Mouse (Mus musculus) testis, adult 2 months (tissue): ENCODE measurements around the gene Tenm3. TPM values are rescaled to one million over a fixed set of nuclear protein-coding genes. Genes with fewer than 3 reads are reported as not detected.

Experiments used
- H3K27ac ChIP-seq: fragments of 200-500 bp; 2 replicates; pipeline ENCODE4 v1.5.1; 2012; ENCODE audit warnings: low read depth, low read length; ENCODE audit not compliant: control insufficient read depth, insufficient read depth
- H3K27me3 ChIP-seq: fragments of 200-500 bp; 2 replicates; pipeline ENCODE4 v1.6.1; 2012; ENCODE audit warnings: mild to moderate bottlenecking, low read length, moderate library complexity; ENCODE audit not compliant: control insufficient read depth, insufficient read depth
- H3K36me3 ChIP-seq: fragments of 200-500 bp; 2 replicates; pipeline ENCODE4 v1.6.1; 2012; ENCODE audit warnings: mild to moderate bottlenecking, low read length; ENCODE audit not compliant: control insufficient read depth, insufficient read depth
- H3K4me1 ChIP-seq: fragments of 200-500 bp; 2 replicates; pipeline ENCODE4 v1.6.1; 2012; ENCODE audit warnings: low read length; ENCODE audit not compliant: control insufficient read depth, insufficient read depth
- H3K4me3 ChIP-seq: fragments of 200-500 bp; 2 replicates; pipeline ENCODE4 v1.5.1; 2012; ENCODE audit warnings: low read depth, mild to moderate bottlenecking, low read length, moderate library complexity, mixed read lengths; ENCODE audit not compliant: control insufficient read depth
- CTCF ChIP-seq: fragments of 200-500 bp; IDR thresholded peaks from 2 replicates; pipeline ENCODE4 v1.5.1; 2012; ENCODE audit warnings: low read depth, mild to moderate bottlenecking, inconsistent platforms, low read length, moderate library complexity; ENCODE audit not compliant: control insufficient read depth, insufficient read depth, insufficient replicate concordance
- POLR2A ChIP-seq: fragments of 200-500 bp; IDR thresholded peaks from 2 replicates; pipeline ENCODE4 v1.6.1; 2012; ENCODE audit warnings: low read depth, mild to moderate bottlenecking, inconsistent platforms, low read length, moderate library complexity; ENCODE audit not compliant: control insufficient read depth
- polyA plus RNA-seq: library from polyadenylated mRNA; depleted of rRNA; stranded (reverse); fragments of >200 nt; gene quantifications from 2 replicates; pipeline ENCODE4 v1.2.3, GENCODE M21; 2012

The Tenm3 gene
- polyA plus RNA-seq, 1 experiment, result 4.2 TPM

- TF ChIP-seq POLR2A (no peak), CTCF (no peak)
- Histone ChIP-seq H3K27me3 (no peaks in the 10 kb centered on the region), H3K4me1 (no peaks in the 10 kb centered on the region), H3K36me3 (no peaks in the 10 kb centered on the region), H3K4me3 (no peak overlapping the region), H3K27ac (no peak overlapping the region)
Measured at GRCm38 (mm10) chr8:48722318-48722717, 121.4 kb downstream of the Tenm3 start.

GRCm38 (mm10) chr8:48721376-48721775 lies 122.4 kb downstream of the Tenm3 start:
- H3K36me3 ChIP-seq, result no peaks in the 10 kb centered on the region
- no peak overlapping the region for H3K4me3 ChIP-seq
- no peaks in the 10 kb centered on the region for H3K4me1 ChIP-seq
- H3K27ac ChIP-seq, result no peak overlapping the region
- H3K27me3 ChIP-seq, result no peaks in the 10 kb centered on the region
- TF ChIP-seq CTCF (no peak), POLR2A (no peak)

DNA sequence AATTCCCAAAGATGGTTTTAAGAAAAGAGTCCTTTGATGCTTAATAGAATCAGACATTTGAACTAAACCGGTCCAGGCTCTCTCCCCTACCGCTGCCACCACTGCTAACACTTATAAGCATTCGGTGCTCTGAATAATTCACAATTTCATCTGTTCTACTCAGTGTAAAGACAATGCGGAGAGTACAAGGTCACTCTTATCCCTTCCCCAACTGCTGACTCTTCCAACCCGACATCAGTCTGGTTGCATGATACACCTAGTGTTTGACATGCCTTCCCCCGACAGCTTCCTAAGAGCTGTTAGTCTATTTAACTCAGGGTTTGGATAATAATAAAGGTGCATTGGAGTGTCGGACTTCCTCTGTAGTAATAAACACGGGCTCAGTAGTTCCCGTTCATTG lies 128.1 kb downstream of the Tenm3 start:
- H3K4me1 ChIP-seq, result no peaks in the 10 kb centered on the region
- H3K4me3 ChIP-seq, result no peak overlapping the region
- H3K27me3 ChIP-seq, result no peaks in the 10 kb centered on the region
- H3K36me3 ChIP-seq, result no peaks in the 10 kb centered on the region
- no peak overlapping the region for H3K27ac ChIP-seq
- no peak for TF ChIP-seq POLR2A
- no peak for TF ChIP-seq CTCF

GRCm38 (mm10) chr8:48706666-48707065 lies 137.1 kb downstream of the Tenm3 start:
- Histone ChIP-seq H3K27me3 (no peaks in the 10 kb centered on the region), H3K4me1 (no peaks in the 10 kb centered on the region), H3K36me3 (no peaks in the 10 kb centered on the region), H3K27ac (no peak overlapping the region), H3K4me3 (no peak overlapping the region)
- TF ChIP-seq POLR2A (no peak), CTCF (no peak)

DNA sequence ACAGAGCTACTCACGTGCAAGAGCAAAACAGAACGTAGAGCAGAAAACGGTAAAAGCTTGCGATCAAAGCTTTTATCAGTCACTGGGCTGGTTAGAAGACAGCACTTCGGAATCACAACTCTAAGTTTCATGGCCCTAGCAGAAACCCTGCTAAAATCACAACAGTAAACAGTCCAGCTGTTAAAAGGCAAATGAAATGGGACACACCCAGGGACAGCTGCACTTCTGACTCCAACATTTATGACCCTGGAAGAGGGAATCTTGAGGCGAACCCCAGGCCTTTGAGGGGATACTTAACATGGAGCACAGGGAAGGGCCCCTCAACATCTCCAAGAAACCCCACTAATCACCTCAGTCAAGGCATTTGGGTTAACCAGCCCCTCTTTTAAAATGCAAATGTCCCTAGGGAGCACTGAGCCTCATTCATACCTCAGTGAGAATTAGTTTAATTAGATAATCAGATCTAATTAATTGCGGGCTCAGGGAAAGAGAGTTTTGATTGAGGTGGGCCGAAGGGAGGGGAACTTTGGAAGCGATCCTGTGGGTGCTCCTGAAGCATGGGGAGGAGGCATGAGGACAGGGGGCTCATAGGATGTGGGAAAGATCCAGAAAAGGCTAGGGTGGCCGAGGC lies 138.8 kb downstream of the Tenm3 start:
- Histone ChIP-seq H3K4me1 (no peaks in the 10 kb centered on the region), H3K27ac (no peak overlapping the region), H3K36me3 (no peaks in the 10 kb centered on the region), H3K4me3 (no peak overlapping the region), H3K27me3 (no peaks in the 10 kb centered on the region)
- TF ChIP-seq POLR2A (no peak), CTCF (no peak)

DNA sequence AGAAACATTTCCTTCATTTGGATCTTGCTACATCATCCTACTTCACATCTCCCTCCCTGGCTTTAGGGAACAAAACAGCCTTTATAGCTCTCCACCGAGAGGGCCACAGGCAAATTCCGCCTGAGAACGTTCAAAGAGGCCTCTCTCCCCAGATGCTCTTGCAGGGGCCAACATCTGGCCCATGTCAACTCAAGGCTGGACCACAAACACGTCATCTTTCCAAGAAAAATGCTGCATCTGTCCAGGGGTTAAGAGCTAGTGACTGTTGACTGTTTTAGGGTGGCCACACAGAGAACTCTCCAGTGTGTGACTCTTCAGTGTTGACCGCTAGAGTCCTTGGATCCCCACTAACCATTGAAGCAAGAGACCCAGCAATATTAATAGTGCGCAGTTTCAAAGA lies 139.3 kb downstream of the Tenm3 start:
- TF ChIP-seq CTCF, result no peak
- TF ChIP-seq POLR2A, result no peak
- Histone ChIP-seq H3K36me3 (no peaks in the 10 kb centered on the region), H3K4me1 (no peaks in the 10 kb centered on the region), H3K27ac (no peak overlapping the region), H3K27me3 (no peaks in the 10 kb centered on the region), H3K4me3 (no peak overlapping the region)

DNA sequence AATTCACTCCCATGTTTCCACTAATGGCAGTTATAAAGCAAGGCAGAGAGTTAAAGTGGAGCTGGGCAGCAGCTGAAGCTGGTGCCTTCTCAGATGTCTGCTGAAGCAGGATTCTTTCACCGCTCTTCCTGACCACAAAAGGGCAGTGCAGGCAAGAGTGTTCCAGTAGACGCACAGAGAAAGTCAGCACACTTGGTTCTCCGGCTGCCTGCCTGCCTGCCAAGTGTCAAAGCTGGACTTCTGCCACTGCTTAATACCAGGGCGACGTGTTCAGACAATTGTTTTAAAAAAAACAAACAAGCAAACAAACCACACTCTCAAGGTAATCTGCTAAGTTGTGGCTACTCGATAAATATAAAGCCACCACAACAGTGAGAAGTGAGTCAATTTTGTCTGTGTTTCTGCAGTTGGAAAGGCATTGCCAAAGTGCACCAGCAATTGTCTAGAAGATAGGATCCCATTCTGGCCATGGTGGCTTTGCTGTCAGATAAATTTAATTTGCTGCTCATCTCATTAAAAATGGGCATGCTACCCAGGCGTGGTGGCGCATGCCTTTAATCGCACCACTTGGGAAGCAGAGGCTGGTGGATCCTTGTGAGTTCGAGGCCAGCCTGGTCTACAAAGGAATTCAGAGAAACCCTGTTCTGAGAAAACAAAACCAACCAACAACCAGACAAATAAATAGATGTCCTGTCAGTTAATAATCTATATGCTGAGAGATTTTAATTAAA lies 152.9 kb downstream of the Tenm3 start:
- no peak overlapping the region for H3K4me3 ChIP-seq
- H3K4me1 ChIP-seq, result no peaks in the 10 kb centered on the region
- no peaks in the 10 kb centered on the region for H3K27me3 ChIP-seq
- TF ChIP-seq CTCF, result no peak; the same call in 1 of the 2 replicates
- no peak for TF ChIP-seq POLR2A
- H3K27ac ChIP-seq, result no peak overlapping the region
- H3K36me3 ChIP-seq, result no peaks in the 10 kb centered on the region
